Mouse (Mus musculus) duodenum, adult 2 months (tissue): ENCODE data around the gene Kif20b. TPM values are rescaled to one million over a fixed set of nuclear protein-coding genes. Genes with fewer than 3 reads are reported as not detected.

Experiments
- polyA plus RNA-seq: library from polyadenylated mRNA; depleted of rRNA; stranded (reverse); fragments of >200 nt; gene quantifications from 2 replicates; pipeline ENCODE4 v1.2.3, GENCODE M21; 2012; ENCODE audit warnings: low replicate concordance; rRNA removed

The Kif20b gene
- 0.02 TPM in 1 of 2 replicates, not detected in the other for polyA plus RNA-seq

DNA sequence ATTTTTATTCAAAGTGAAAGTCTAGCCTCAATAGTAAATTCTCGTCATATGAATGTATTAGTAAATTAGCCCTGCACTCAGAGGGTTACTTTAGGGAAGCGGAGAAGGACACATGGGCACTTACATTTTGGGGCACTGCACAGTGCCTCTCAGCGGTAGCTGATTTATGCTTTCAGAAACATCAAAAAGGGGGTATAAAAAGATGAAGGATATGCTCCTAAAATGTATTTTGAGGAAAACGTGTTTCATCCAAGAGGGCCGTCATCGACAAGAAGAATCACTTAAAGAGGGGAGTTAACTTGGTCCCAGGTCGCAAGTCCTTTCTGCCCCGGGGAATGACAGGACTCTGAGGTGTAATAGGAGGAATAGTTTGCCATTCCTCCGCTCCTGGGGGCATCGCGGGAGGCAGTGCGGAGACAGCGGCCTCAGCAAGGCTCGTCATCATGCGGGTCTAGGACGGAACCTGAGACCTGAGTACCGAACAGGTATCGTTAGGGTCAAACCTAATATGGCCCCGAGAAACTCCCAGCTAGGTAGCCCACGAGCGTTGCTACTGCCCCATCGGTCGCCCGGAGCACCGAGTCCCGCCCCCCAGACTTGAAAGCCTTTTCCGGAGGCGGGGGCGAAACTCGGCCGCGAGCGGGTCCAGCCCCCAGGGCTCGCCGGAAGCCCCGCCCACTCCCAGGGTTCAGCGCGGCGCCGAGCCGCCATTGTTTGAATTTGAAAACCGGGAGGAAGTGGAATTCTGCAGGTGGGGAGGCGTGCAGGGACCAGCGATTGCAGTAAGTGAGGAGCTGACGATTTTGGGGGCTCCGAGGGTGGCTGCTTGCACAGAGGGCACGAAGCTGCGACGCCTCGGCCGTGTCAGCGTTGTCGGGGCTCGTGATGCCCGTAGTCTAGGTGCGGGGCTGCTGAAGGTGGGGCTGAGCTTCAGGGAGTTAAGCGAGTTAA lies at the start of gene Kif20b:
TSS of gene Kif20b (plus strand) at position 710 of the 951 bp plus-strand sequence.

DNA sequence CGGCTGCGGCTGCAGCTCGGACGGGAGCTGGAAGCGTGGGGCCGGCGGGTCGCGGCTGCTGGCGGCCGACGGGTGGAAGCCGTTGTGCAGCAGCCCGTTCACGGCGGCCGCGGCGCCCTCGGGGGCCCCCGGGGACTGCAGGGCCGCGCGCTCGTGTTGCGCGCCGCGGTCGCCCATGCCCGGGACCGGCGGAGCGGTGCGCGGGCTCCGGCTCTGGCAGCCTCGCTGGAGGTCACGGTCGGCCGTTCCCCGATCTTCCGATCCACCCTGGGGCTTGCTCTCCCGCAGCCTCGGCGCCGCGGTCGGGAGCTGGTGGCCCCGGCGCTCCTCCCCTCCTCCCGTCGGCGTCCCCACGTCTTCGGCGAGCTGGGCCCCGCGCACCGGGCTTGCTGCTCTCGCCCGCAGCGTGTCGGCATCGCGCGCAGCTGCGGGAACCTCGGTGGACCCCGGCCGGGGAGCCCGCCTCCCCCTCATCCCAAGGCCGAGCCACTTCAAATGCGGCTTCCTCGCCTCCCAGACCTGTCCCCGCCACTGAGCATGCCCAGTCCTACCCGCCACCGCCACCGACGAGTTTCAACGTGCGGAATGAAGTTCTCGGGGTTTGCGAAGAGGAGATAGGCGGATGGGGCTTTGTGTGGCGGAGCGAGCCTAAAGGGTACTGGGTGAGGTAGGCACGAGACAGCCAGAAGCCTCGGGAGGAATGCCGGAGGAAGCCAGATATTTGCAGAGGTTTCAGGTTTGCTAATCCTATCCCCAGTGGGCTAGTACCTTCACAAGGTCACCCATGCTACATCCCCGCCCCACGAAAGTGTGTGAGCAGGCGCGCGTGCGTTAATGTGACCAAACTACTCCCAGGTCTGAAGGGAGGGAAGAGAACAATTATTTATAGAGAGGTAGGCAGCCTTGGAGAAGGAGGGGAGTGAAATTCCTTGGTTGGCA lies 43.3 kb upstream of the Kif20b start, which contains the start of gene Pank1:
TSS of gene Pank1 (minus strand) at position 853 of the 939 bp plus-strand sequence.

Other genes starting within 250 kb of the Kif20b start
- gene Slc16a12, start 175.1 kb upstream of the Kif20b start, polyA plus RNA-seq, result 0.31 and 2.3 TPM in 2 replicates
- gene Pank1, start 42.9 kb upstream of the Kif20b start, polyA plus RNA-seq, result 1.1 and 1.3 TPM in 2 replicates